ENCODE assay signal across 7 mouse cellular contexts in genomic region chr1:21074231-21074630, GRCm38 (mm10). TPM values are rescaled to one million over a fixed set of nuclear protein-coding genes. Genes with fewer than 3 reads are reported as not detected.
DNase-seq lines count a peak whose midpoint lies in the region; ATAC-seq and TF ChIP-seq lines count a peak whose summit lies in the region.

No protein-coding gene starts in this region.

- H3K27ac ChIP-seq in forebrain, embryonic 14.5 days (ENCODE audit: low read depth, low read length), result peak overlapping the region; percentile 23; the same call in 1 of the 2 replicates
- H3K27ac ChIP-seq in hindbrain, postnatal 0 days, result no peak overlapping the region
- H3K27ac ChIP-seq in midbrain, postnatal 0 days (ENCODE audit: low read depth, low read length), result 0 out of 2 replicates have a peak overlapping the region, but pooled peaks have one; percentile 13

- H3K36me3 ChIP-seq in forebrain, embryonic 14.5 days (ENCODE audit: control insufficient read depth, insufficient read depth, low read length), result no peaks in the 10 kb centered on the region
- no peaks in the 10 kb centered on the region for H3K36me3 ChIP-seq in hindbrain, postnatal 0 days (ENCODE audit: insufficient read depth, low read length)
- no peaks in the 10 kb centered on the region for H3K36me3 ChIP-seq in midbrain, postnatal 0 days (ENCODE audit: insufficient read depth, low read length)

- 40% methylated on average over 5 of the region's 5 CpGs for WGBS in forebrain, embryonic 14.5 days
- 22% methylated on average over 5 of the region's 5 CpGs for WGBS in hindbrain, postnatal 0 days
- WGBS in midbrain, postnatal 0 days, result 17% methylated on average over 5 of the region's 5 CpGs

- H3K4me2 ChIP-seq in forebrain, embryonic 14.5 days (ENCODE audit: low read length), result no peak overlapping the region
- peak overlapping the region; percentile 14; the same call in 1 of the 2 replicates for H3K4me2 ChIP-seq in hindbrain, postnatal 0 days (ENCODE audit: low read depth, low read length)
- no peak overlapping the region for H3K4me2 ChIP-seq in midbrain, postnatal 0 days (ENCODE audit: low read depth, low read length, poor library complexity, severe bottlenecking)

- H3K4me1 ChIP-seq in forebrain, embryonic 14.5 days (ENCODE audit: control insufficient read depth, insufficient read depth, low read length), result peaks cover 15% of the 10 kb centered on the region; the same call in 1 of the 2 replicates
- peaks cover 9% of the 10 kb centered on the region; the same call in 1 of the 2 replicates for H3K4me1 ChIP-seq in hindbrain, postnatal 0 days (ENCODE audit: insufficient read depth, low read length)
- H3K4me1 ChIP-seq in midbrain, postnatal 0 days (ENCODE audit: insufficient read depth, low read length), result peaks cover 6% of the 10 kb centered on the region; the same call in 1 of the 2 replicates

- no peaks in the 10 kb centered on the region for H3K9me3 ChIP-seq in forebrain, embryonic 14.5 days (replicated peaks; ENCODE audit: control insufficient read depth, low read length)
- H3K9me3 ChIP-seq in hindbrain, postnatal 0 days (ENCODE audit: low read length), result no peaks in the 10 kb centered on the region
- H3K9me3 ChIP-seq in midbrain, postnatal 0 days (ENCODE audit: low read length), result no peaks in the 10 kb centered on the region

- ATAC-seq in forebrain, embryonic 14.5 days, result no peak; the same call in 1 of the 2 replicates
- peak; percentile 60 for ATAC-seq in hindbrain, postnatal 0 days
- ATAC-seq in midbrain, postnatal 0 days (ENCODE audit: low FRiP score), result peak; percentile 42; the same call in 1 of the 2 replicates

- TF ChIP-seq CTCF in hindbrain, postnatal 0 days (IDR thresholded peaks at IDR 0.05; ENCODE audit: low read depth), result peak; percentile 40
- TF ChIP-seq CTCF in midbrain, postnatal 0 days (IDR thresholded peaks at IDR 0.05), result peak; percentile 56

- DNase-seq in lung, postnatal 10 days, result peak; percentile 56
- no peak for DNase-seq in lung, postnatal 25 days (ENCODE audit: low spot score)
- peak; percentile 73 for DNase-seq in forebrain, embryonic 14.5 days (ENCODE audit: low spot score)
- peak; percentile 83 for DNase-seq in hindbrain, postnatal 0 days (ENCODE audit: low spot score)
- peak; percentile 81 for DNase-seq in midbrain, postnatal 0 days (ENCODE audit: low spot score)
- no peak for DNase-seq in left cerebral cortex, adult 18-20 months (ENCODE audit: low spot score in 2 of 2)
- DNase-seq in urinary bladder, postnatal 25 days (ENCODE audit: low spot score), result no peak

- no peak overlapping the region for H3K4me3 ChIP-seq in forebrain, embryonic 14.5 days (ENCODE audit: low read depth, low read length)
- H3K4me3 ChIP-seq in hindbrain, postnatal 0 days (ENCODE audit: low read length), result no peak overlapping the region
- H3K4me3 ChIP-seq in midbrain, postnatal 0 days (ENCODE audit: low read depth, low read length), result no peak overlapping the region

- no peaks in the 10 kb centered on the region for H3K27me3 ChIP-seq in forebrain, embryonic 14.5 days (replicated peaks; ENCODE audit: control insufficient read depth, insufficient read depth, low read length)
- H3K27me3 ChIP-seq in hindbrain, postnatal 0 days (ENCODE audit: insufficient read depth, low read length), result no peaks in the 10 kb centered on the region
- peaks cover 5% of the 10 kb centered on the region; the same call in 1 of the 2 replicates for H3K27me3 ChIP-seq in midbrain, postnatal 0 days (ENCODE audit: insufficient read depth, low read length)

- H3K9ac ChIP-seq in forebrain, embryonic 14.5 days (ENCODE audit: low read length), result no peak overlapping the region
- H3K9ac ChIP-seq in hindbrain, postnatal 0 days (replicated peaks; ENCODE audit: low read length), result no peak overlapping the region
- no peak overlapping the region for H3K9ac ChIP-seq in midbrain, postnatal 0 days (replicated peaks; ENCODE audit: low read length, poor library complexity, severe bottlenecking)

RNA-seq across cellular contexts. Expression of gene Tram2, which starts 4.8 kb away (rescaled TPM):
- polyA plus RNA-seq in forebrain, embryonic 14.5 days (2014; fragmentation: Nextera tagmentation; extraction: Ambion mirVana), result 2.2 and 2.3 TPM in 2 replicates
- 1.5 and 1.6 TPM in 2 replicates for total RNA-seq in hindbrain, postnatal 0 days (2014; rRNA removed)
- 1.7 and 1.9 TPM in 2 replicates for polyA plus RNA-seq in hindbrain, postnatal 0 days (2015; fragmentation: Nextera tagmentation; extraction: Ambion mirVana)
- total RNA-seq in midbrain, postnatal 0 days (2014; rRNA removed), result 2.1 and 2.5 TPM in 2 replicates
- polyA plus RNA-seq in midbrain, postnatal 0 days (2015; fragmentation: Nextera tagmentation; extraction: Ambion mirVana), result 1.4 and 1.5 TPM in 2 replicates
- total RNA-seq in left cerebral cortex, adult 18-20 months (2021), result 1 to 10 TPM; 1.0 to 1.1 TPM

Comparison
In these comparisons a context has a peak if more than half of its experiments do, and no peak if none do; other contexts are left out.
1. DNase-seq: peak in lung, postnatal 10 days (single experiment), forebrain, embryonic 14.5 days (single experiment), hindbrain, postnatal 0 days (single experiment) and midbrain, postnatal 0 days (single experiment); none in lung, postnatal 25 days (single experiment), left cerebral cortex, adult 18-20 months (0 of 2) and urinary bladder, postnatal 25 days (single experiment).